Mouse (Mus musculus) embryo, embryonic 10 days (tissue): Measurements from ENCODE around the gene Zfp839.

Experiments
- DNase-seq: peaks from one replicate; pipeline ENCODE4 v3.0.0-alpha.2; 2015; ENCODE audit warnings: low spot score

The Zfp839 gene

DNA sequence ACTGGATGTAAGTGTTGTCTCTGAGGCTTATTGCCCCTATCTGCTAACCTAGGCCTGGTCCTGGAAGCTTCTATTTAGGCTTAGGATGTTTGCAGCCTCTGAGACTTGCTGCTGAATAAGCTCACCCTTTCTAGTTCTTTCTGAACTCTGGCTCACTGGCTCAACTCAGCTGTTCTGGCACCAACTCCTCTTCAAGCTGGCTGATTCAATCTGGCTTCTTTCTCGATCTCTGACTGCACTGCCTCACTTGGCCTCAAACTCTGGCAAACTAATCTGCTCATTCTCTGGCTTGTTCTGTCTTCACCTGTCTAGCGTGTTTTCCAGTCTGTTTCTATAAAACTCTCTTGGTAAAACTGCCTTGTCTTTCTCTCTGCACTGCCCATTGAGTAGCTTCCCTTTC is 25.3 kb downstream of the Zfp839 start:
- no peak for DNase-seq

DNA sequence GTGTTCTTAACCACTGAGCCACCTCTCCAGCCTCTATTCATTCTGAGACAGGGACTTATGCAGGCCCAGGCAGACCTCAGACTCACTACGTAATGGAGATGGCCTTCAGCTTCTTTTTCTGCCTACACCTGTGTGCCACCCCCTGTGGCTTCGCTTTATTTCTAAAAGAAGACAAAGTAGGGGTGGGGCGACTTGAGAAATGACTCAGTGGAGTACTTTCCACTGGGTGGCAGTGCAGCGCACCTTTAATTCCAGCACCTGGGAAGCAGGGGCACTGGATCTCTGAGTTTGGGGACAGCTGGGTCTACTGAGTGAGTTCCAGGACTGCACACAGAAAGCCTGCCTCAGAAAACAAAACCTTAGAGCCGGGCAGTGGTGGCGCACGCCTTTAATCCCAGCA is 32.2 kb downstream of the Zfp839 start:
- DNase-seq = peak; percentile 5

GRCm38 (mm10) chr12:110885251-110885650 is 35.2 kb downstream of the Zfp839 start:
- no peak for DNase-seq

- DNase-seq = no peak
Measured at GRCm38 (mm10) chr12:110888106-110888505, 38.1 kb downstream of the Zfp839 start.

DNA sequence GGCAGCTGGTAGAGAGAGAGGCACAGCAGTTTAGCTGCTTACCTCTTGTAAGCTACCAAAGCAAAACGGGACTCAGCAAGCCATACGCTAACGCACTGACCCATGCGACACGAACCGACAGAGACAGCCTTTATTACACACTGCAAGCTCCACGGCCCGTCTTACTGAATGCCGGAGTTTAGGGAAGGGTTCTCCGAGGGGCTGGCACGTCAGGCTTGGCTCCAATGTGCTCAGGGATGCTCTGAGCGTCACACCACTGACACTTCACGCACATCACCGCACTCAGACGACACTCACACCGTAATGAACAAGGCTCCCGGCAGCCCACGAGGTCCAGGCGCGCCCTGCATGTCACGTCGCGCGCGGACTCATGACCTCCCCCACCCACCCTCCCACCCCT is 38.6 kb downstream of the Zfp839 start:
- DNase-seq = peak; percentile 39

DNA sequence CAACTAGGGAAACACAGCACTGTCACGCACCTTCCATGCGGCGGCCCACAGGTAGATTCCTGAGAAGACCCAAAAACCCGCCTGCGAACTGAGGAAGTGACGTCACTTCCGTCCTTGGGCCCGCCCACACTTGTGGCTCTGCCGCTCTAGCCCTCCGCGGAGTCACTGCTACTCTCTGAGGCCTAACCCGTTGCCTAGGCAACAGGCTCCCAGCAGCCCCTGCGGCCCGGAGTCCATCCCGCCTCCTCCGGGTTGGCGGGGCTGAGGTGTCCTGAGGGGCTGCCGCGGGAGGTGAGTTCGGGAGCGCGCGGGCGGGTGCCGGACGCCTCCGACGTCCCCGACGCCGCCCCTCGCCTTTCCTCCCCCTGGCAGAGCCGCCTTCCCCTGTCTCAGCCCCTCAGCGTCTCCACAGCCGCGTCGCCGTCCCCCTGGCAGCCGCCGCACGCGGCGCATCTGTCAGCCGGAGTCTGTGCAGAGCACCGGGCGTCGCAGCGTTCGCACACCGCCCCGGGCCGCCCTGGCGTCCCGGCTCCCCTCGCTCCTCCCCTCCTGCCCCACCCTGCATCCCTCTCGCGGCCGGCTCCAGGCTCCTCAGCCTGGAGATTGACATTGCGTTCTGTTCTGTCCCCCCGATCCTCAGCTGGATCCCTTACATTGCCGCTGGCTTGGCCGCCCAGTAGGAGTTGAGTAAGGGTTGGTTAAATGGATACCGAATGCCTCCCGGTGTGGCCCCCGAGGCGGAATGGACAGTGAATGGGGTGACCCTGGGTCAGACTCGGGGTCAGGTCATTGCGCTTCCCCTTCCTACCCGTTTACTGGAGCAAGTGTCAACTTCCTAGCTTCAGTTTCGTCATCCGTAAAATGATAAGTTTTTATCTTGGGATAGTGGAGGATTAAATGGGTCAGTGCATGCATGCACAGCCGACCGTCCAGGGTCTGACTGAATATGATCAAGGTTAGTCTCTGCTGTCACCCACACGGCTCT is 39.3 kb downstream of the Zfp839 start, which contains the start of the genes Cinp and Tecpr2:
Gene Cinp (minus strand): TSS at position 110 of the 985 bp plus-strand sequence.
Gene Tecpr2 (plus strand): TSS at position 229 of the 985 bp plus-strand sequence.
- peak; percentile 99 for DNase-seq

GRCm38 (mm10) chr12:110891887-110892286 is 41.8 kb downstream of the Zfp839 start:
- no peak for DNase-seq

DNA sequence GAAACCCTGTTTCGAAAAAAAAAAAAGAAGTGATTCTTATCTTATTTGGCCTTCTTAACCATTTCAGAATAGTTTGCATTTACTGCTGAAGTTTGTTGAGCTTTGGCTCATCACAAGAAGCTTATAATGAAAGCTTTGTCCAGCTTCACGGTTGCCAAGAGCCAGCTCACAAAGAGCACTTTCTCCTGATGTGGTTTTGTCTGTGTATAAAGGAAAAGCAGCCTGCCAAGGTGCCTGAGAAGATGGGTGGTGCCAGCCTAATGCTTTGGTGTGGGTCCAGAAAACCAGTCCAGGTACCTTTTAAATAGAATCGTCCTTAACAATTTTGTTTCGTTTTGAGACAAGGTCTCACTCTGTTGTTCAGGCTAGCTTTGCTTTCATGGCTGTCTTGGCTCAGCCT is 52.1 kb downstream of the Zfp839 start:
- no peak for DNase-seq

- no peak for DNase-seq
Measured at GRCm38 (mm10) chr12:110903536-110903935, 53.5 kb downstream of the Zfp839 start.

DNA sequence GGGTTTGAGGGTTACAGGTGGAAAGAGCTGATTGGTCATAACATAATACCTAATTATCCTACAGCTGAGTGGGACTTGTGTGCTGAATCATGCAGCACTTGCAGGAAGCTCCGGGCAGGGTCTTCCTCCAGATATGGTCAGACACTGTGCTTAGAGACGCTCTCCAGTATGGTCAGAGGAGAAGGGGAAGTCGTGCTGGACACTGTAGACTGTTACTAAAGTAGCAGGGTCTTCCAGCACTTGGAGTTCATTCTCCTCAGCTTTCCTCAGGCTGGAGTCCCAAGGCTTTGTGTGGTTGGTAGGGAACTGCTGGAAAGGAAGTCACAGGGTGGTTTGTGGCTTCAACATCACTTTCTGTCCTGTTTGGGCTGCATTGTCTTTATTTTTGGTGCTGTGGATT is 57.8 kb downstream of the Zfp839 start:
- no peak for DNase-seq

DNA sequence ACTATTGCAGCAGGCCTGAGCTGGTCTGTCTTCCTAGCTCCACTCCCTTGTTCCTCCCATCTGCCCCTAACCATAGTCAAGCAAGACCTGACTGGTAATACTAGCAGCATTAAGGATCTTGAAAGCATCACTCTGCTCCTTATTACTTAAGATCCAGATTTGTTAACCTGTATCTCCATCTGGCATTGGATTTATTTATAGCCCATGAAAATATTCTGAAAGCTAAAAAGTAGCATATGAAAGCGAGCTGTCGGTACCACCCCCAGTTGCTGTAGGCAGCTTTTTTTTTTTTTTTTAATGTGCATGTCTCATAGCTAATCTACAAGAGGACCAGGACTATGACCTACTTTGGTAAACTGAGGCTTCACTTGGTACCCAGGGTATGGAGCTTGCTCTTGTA is 59.9 kb downstream of the Zfp839 start:
- no peak for DNase-seq

GRCm38 (mm10) chr12:110915761-110916160 is 65.7 kb downstream of the Zfp839 start:
- no peak for DNase-seq
